Mouse (Mus musculus) liver, embryonic 15.5 days (tissue): ENCODE data around the gene Plekhg6. TPM values are rescaled to one million over a fixed set of nuclear protein-coding genes. Genes with fewer than 3 reads are reported as not detected.

Source experiments
- ATAC-seq: fragments of 200-750 bp; cut with Nextera tagmentation; 2 replicates; pipeline ENCODE4 v1.8.0; 2017; ENCODE audit warnings: moderate number of reproducible peaks, mild to moderate bottlenecking, moderate library complexity; ENCODE audit not compliant: insufficient read depth
- H3K27ac ChIP-seq: fragments of 300-500 bp; sonication (generic); replicated peaks from 2 replicates; pipeline ENCODE4 v1.5.1; 2015; ENCODE audit warnings: mild to moderate bottlenecking, inconsistent platforms
- H3K27me3 ChIP-seq: fragments of 300-500 bp; sonication (generic); 2 replicates; pipeline ENCODE4 v1.6.1; 2015; ENCODE audit warnings: mild to moderate bottlenecking, inconsistent platforms
- H3K36me3 ChIP-seq: fragments of 300-500 bp; sonication (generic); replicated peaks from 2 replicates; pipeline ENCODE4 v1.6.1; 2015; ENCODE audit warnings: moderate library complexity, mild to moderate bottlenecking, inconsistent platforms
- H3K4me1 ChIP-seq: fragments of 300-500 bp; sonication (generic); replicated peaks from 2 replicates; pipeline ENCODE4 v1.6.1; 2015; ENCODE audit warnings: inconsistent platforms
- H3K4me2 ChIP-seq: fragments of 300-500 bp; sonication (generic); 2 replicates; pipeline ENCODE4 v1.6.1; 2015; ENCODE audit warnings: moderate library complexity, mild to moderate bottlenecking, inconsistent platforms
- H3K4me3 ChIP-seq: fragments of 300-500 bp; sonication (generic); replicated peaks from 2 replicates; pipeline ENCODE4 v1.5.1; 2015; ENCODE audit warnings: mild to moderate bottlenecking, inconsistent platforms
- H3K9ac ChIP-seq: fragments of 300-500 bp; sonication (generic); 2 replicates; pipeline ENCODE4 v1.6.1; 2015; ENCODE audit warnings: moderate library complexity, mild to moderate bottlenecking, inconsistent platforms
- H3K9me3 ChIP-seq: fragments of 300-500 bp; sonication (generic); replicated peaks from 2 replicates; pipeline ENCODE4 v1.6.1; 2016; ENCODE audit warnings: inconsistent platforms
- WGBS: fragments of 180-500 bp; shearing (Covaris S2); methylation state at CpG from one replicate; pipeline ENCODE4 v1.1.7; 2015; ENCODE audit warnings: mixed read lengths; ENCODE audit not compliant: insufficient replicate concordance; 5-methylcytosine and 5-hydroxymethylcytosine counted together
- polyA plus RNA-seq: library from polyadenylated mRNA; unstranded; fragments of >200 nt; fragmentation: Nextera tagmentation; extraction: Ambion mirVana; gene quantifications from 2 replicates; pipeline ENCODE4 v1.2.1, GENCODE M21; 2015

Gene Plekhg6
- polyA plus RNA-seq, 1 experiment from 2014 or later, result 0.70 TPM

- 20% methylated on average over 8 of the region's 8 CpGs for WGBS
- H3K9ac ChIP-seq, result no peak overlapping the region
- H3K36me3 ChIP-seq, result no peaks in the 10 kb centered on the region
- H3K9me3 ChIP-seq, result no peaks in the 10 kb centered on the region
- H3K27ac ChIP-seq, result peak overlapping the region; percentile 10; the same call in 1 of the 2 replicates
- peak overlapping the region; percentile 59 for H3K4me3 ChIP-seq
- peaks cover 17% of the 10 kb centered on the region; the same call in 1 of the 2 replicates for H3K27me3 ChIP-seq
- peak overlapping the region; percentile 71 for H3K4me2 ChIP-seq
- no peak for ATAC-seq
- peaks cover 70% of the 10 kb centered on the region for H3K4me1 ChIP-seq
Measured at GRCm38 (mm10) chr6:125351368-125352045, 29.1 kb downstream of the Plekhg6 start.

GRCm38 (mm10) chr6:125350995-125351324 is 29.6 kb downstream of the Plekhg6 start:
- Histone ChIP-seq H3K9ac (no peak overlapping the region), H3K27ac (0 out of 2 replicates have a peak overlapping the region, but pooled peaks have one; percentile 63), H3K9me3 (no peaks in the 10 kb centered on the region), H3K4me3 (peak overlapping the region; percentile 59), H3K36me3 (no peaks in the 10 kb centered on the region), H3K4me1 (peaks cover 70% of the 10 kb centered on the region), H3K27me3 (peaks cover 17% of the 10 kb centered on the region; the same call in 1 of the 2 replicates), H3K4me2 (peak overlapping the region; percentile 71)
- WGBS, result 71% methylated on average over 2 of the region's 2 CpGs
- no peak for ATAC-seq

GRCm38 (mm10) chr6:125350231-125350994 is 30.2 kb downstream of the Plekhg6 start:
- Histone ChIP-seq H3K27me3 (peaks cover 17% of the 10 kb centered on the region; the same call in 1 of the 2 replicates), H3K27ac (peak overlapping the region; percentile 63), H3K4me3 (peak overlapping the region; percentile 59), H3K9me3 (no peaks in the 10 kb centered on the region), H3K4me1 (peaks cover 70% of the 10 kb centered on the region), H3K9ac (peak overlapping the region; percentile 63), H3K4me2 (peak overlapping the region; percentile 71), H3K36me3 (no peaks in the 10 kb centered on the region)
- ATAC-seq, result 0 out of 2 replicates have a peak, but pooled peaks have one; percentile 2
- WGBS, result 6% methylated on average over 20 of the region's 20 CpGs

- H3K27me3 ChIP-seq, result peaks cover 17% of the 10 kb centered on the region; the same call in 1 of the 2 replicates
- ATAC-seq, result peak; percentile 57
- peak overlapping the region; percentile 59 for H3K4me3 ChIP-seq
- H3K9me3 ChIP-seq, result no peaks in the 10 kb centered on the region
- peak overlapping the region; percentile 63 for H3K9ac ChIP-seq
- no peaks in the 10 kb centered on the region for H3K36me3 ChIP-seq
- WGBS, result under 1% methylated on average over 27 of the region's 27 CpGs
- H3K27ac ChIP-seq, result peak overlapping the region; percentile 63
- H3K4me1 ChIP-seq, result peaks cover 66% of the 10 kb centered on the region
- peak overlapping the region; percentile 71 for H3K4me2 ChIP-seq
Measured at GRCm38 (mm10) chr6:125349575-125350230, 30.9 kb downstream of the Plekhg6 start.

GRCm38 (mm10) chr6:125348721-125349574 is 31.6 kb downstream of the Plekhg6 start, which contains the start of gene Tnfrsf1a:
Gene Tnfrsf1a, plus strand, starts transcription at chr6:125349362.
- no peaks in the 10 kb centered on the region for H3K9me3 ChIP-seq
- 8% methylated on average over 22 of the region's 22 CpGs for WGBS
- H3K9ac ChIP-seq, result peak within 1 kb of the TSS; percentile 63
- H3K27me3 ChIP-seq, result peaks cover 17% of the 10 kb centered on the region; the same call in 1 of the 2 replicates
- H3K27ac ChIP-seq, result peak within 1 kb of the TSS; percentile 63
- H3K4me3 ChIP-seq, result peak within 1 kb of the TSS; percentile 59
- H3K36me3 ChIP-seq, result no peaks in the 10 kb centered on the region
- peak within 1 kb of the TSS; percentile 71 for H3K4me2 ChIP-seq
- 0 out of 2 replicates have a peak, but pooled peaks have one; percentile 8 for ATAC-seq
- H3K4me1 ChIP-seq, result peaks cover 58% of the 10 kb centered on the region

- ATAC-seq, result 0 out of 2 replicates have a peak, but pooled peaks have one; percentile 5
- H3K4me3 ChIP-seq, result no peak overlapping the region
- H3K4me2 ChIP-seq, result no peak overlapping the region
- H3K4me1 ChIP-seq, result peaks cover 45% of the 10 kb centered on the region
- peaks cover 17% of the 10 kb centered on the region; the same call in 1 of the 2 replicates for H3K27me3 ChIP-seq
- no peaks in the 10 kb centered on the region for H3K9me3 ChIP-seq
- H3K36me3 ChIP-seq, result no peaks in the 10 kb centered on the region
- WGBS, result 42% methylated on average over 2 of the region's 2 CpGs
- no peak overlapping the region for H3K9ac ChIP-seq
- H3K27ac ChIP-seq, result no peak overlapping the region; the same call in 1 of the 2 replicates
Measured at GRCm38 (mm10) chr6:125346029-125346428, 34.6 kb downstream of the Plekhg6 start.

- no peak for ATAC-seq
- Histone ChIP-seq H3K36me3 (no peaks in the 10 kb centered on the region), H3K27me3 (peaks cover 16% of the 10 kb centered on the region; the same call in 1 of the 2 replicates), H3K9ac (no peak overlapping the region), H3K4me2 (no peak overlapping the region), H3K27ac (no peak overlapping the region; the same call in 1 of the 2 replicates), H3K4me3 (no peak overlapping the region), H3K9me3 (no peaks in the 10 kb centered on the region), H3K4me1 (peaks cover 45% of the 10 kb centered on the region)
- WGBS, result 24% methylated on average over 1 of the region's 1 CpGs
Measured at GRCm38 (mm10) chr6:125345625-125346024, 35.0 kb downstream of the Plekhg6 start.

- Histone ChIP-seq H3K27ac (peak overlapping the region; percentile 54; the same call in 1 of the 2 replicates), H3K4me3 (no peak overlapping the region), H3K27me3 (peaks cover 9% of the 10 kb centered on the region; the same call in 1 of the 2 replicates), H3K36me3 (no peaks in the 10 kb centered on the region), H3K9me3 (no peaks in the 10 kb centered on the region), H3K9ac (no peak overlapping the region), H3K4me2 (no peak overlapping the region), H3K4me1 (peaks cover 52% of the 10 kb centered on the region)
- no peak for ATAC-seq
- 39% methylated on average over 4 of the region's 4 CpGs for WGBS
Measured at GRCm38 (mm10) chr6:125344866-125345265, 35.7 kb downstream of the Plekhg6 start.

GRCm38 (mm10) chr6:125344084-125344483 is 36.5 kb downstream of the Plekhg6 start:
- H3K27ac ChIP-seq, result peak overlapping the region; percentile 41; the same call in 1 of the 2 replicates
- H3K9ac ChIP-seq, result no peak overlapping the region
- peaks cover 51% of the 10 kb centered on the region for H3K4me1 ChIP-seq
- H3K4me3 ChIP-seq, result no peak overlapping the region
- H3K36me3 ChIP-seq, result no peaks in the 10 kb centered on the region
- no peak overlapping the region; the same call in 1 of the 2 replicates for H3K4me2 ChIP-seq
- no peak for ATAC-seq
- no peaks in the 10 kb centered on the region for H3K9me3 ChIP-seq
- 58% methylated on average over 8 of the region's 8 CpGs for WGBS
- H3K27me3 ChIP-seq, result 0 out of 2 replicates have a peak, but pooled peaks cover 7% of the 10 kb centered on the region

GRCm38 (mm10) chr6:125342198-125342597 is 38.4 kb downstream of the Plekhg6 start:
- no peaks in the 10 kb centered on the region for H3K9me3 ChIP-seq
- peak overlapping the region; percentile 29; the same call in 1 of the 2 replicates for H3K27ac ChIP-seq
- H3K4me3 ChIP-seq, result no peak overlapping the region
- no peaks in the 10 kb centered on the region for H3K36me3 ChIP-seq
- no peaks in the 10 kb centered on the region for H3K27me3 ChIP-seq
- H3K9ac ChIP-seq, result no peak overlapping the region
- peak overlapping the region; percentile 20; the same call in 1 of the 2 replicates for H3K4me2 ChIP-seq
- ATAC-seq, result no peak
- WGBS, result 51% methylated on average over 3 of the region's 3 CpGs
- H3K4me1 ChIP-seq, result peaks cover 46% of the 10 kb centered on the region
